Mouse (Mus musculus) left cerebral cortex, adult 2 months (tissue): Measurements from ENCODE around the gene Braf. TPM values are rescaled to one million over a fixed set of nuclear protein-coding genes. Genes with fewer than 3 reads are reported as not detected.
"Not testable (repeated sequence)": the region's sequence is repeated elsewhere in the genome, so short reads cannot be mapped to it uniquely, and the experiment has no call there.

Experiments used
- DNase-seq, 2 experiments: peaks; one replicate each; pipeline ENCODE4 v3.0.0; 2021 to 2022; ENCODE audit warnings: low spot score in 2 of 2, mixed read lengths in 1 of 2; ENCODE audit errors: extremely low spot score in 1 of 2
- H3K27ac ChIP-seq: fragments of 200-600 bp; 2 replicates; pipeline ENCODE4 v1.8.1; 2022
- H3K4me3 ChIP-seq: fragments of 200-600 bp; 2 replicates; pipeline ENCODE4 v1.8.1; 2022
- CTCF ChIP-seq: fragments of 200-600 bp; IDR thresholded peaks from 2 replicates; pipeline ENCODE4 v1.8.1; 2022; ENCODE audit warnings: antibody characterized with exemption, mild to moderate bottlenecking, moderate library complexity
- intact Hi-C: fragments of 180-260 bp; cut with DNase I; formaldehyde crosslinking; loops from one replicate; pipeline ENCODE4 v1.15.1; 2025
- total RNA-seq, 2 experiments: library from RNA; stranded (reverse); gene quantifications; 2 replicates each; pipeline ENCODE4 v1.2.3; 2021

Gene Braf
- total RNA-seq, 2 experiments from 2014 or later, result 119 to 123 TPM

- intact Hi-C loops, result no loop called here
- TF ChIP-seq CTCF, result no peak
- DNase-seq, result no peak
- H3K27ac ChIP-seq, result no peak overlapping the region
- H3K4me3 ChIP-seq, result no peak overlapping the region
Observed at GRCm38 (mm10) chr6:39717049-39717448, 8.2 kb downstream of the Braf start.

- Histone ChIP-seq H3K4me3 (no peak overlapping the region), H3K27ac (no peak overlapping the region)
- TF ChIP-seq CTCF, result no peak
- intact Hi-C loops, result no loop called here
- no peak for DNase-seq
Observed at GRCm38 (mm10) chr6:39714341-39714740, 10.9 kb downstream of the Braf start.

- TF ChIP-seq CTCF, result no peak
- no peak overlapping the region for H3K27ac ChIP-seq
- DNase-seq, result no peak
- H3K4me3 ChIP-seq, result no peak overlapping the region
- intact Hi-C loops, result no loop called here
Observed at GRCm38 (mm10) chr6:39713399-39713798, 11.9 kb downstream of the Braf start.

- intact Hi-C loops, result no loop called here
- TF ChIP-seq CTCF, result no peak
- H3K4me3 ChIP-seq, result no peak overlapping the region
Observed at GRCm38 (mm10) chr6:39705625-39706024, 19.6 kb downstream of the Braf start.

GRCm38 (mm10) chr6:39693126-39693525 lies 32.1 kb downstream of the Braf start:
- no peak for TF ChIP-seq CTCF
- no peak for DNase-seq
- Histone ChIP-seq H3K27ac (no peak overlapping the region), H3K4me3 (no peak overlapping the region)
- intact Hi-C loops, result no loop called here

More at GRCm38 (mm10) chr6:39705625-39706024, 19.6 kb downstream of the Braf start:
- DNase-seq, result no peak
- H3K27ac ChIP-seq, result no peak overlapping the region

GRCm38 (mm10) chr6:39686839-39687238 lies 38.4 kb downstream of the Braf start:
- H3K4me3 ChIP-seq, H3K27ac ChIP-seq, intact Hi-C loops, DNase-seq: not testable (repeated sequence)
- TF ChIP-seq CTCF, result peak; percentile 37

GRCm38 (mm10) chr6:39681795-39682194 lies 43.5 kb downstream of the Braf start:
- no peak overlapping the region for H3K27ac ChIP-seq
- intact Hi-C loops, result loop anchor here (5.0 kb wide), 1 partner anchor 41 kb away; no protein-coding TSS in a partner anchor
- no peak for DNase-seq
- no peak for TF ChIP-seq CTCF
- no peak overlapping the region for H3K4me3 ChIP-seq

GRCm38 (mm10) chr6:39680524-39680923 lies 44.7 kb downstream of the Braf start:
- no peak for DNase-seq
- no peak for TF ChIP-seq CTCF
- H3K4me3 ChIP-seq, result no peak overlapping the region
- no peak overlapping the region for H3K27ac ChIP-seq
- intact Hi-C loops, result loop anchor here (5.0 kb wide), 1 partner anchor 42 kb away; no protein-coding TSS in a partner anchor

GRCm38 (mm10) chr6:39678241-39678640 lies 47.0 kb downstream of the Braf start:
- TF ChIP-seq CTCF, result no peak

GRCm38 (mm10) chr6:39675081-39675480 lies 50.2 kb downstream of the Braf start:
- no peak for TF ChIP-seq CTCF
- Histone ChIP-seq H3K27ac (no peak overlapping the region), H3K4me3 (no peak overlapping the region)
- intact Hi-C loops, result no loop called here
- DNase-seq, result peak; percentile 17 to 44

More at GRCm38 (mm10) chr6:39678241-39678640, 47.0 kb downstream of the Braf start:
- DNase-seq, result no peak
- intact Hi-C loops, result no loop called here
- no peak overlapping the region for H3K4me3 ChIP-seq
- H3K27ac ChIP-seq, result no peak overlapping the region

GRCm38 (mm10) chr6:39611296-39611695 lies 114.0 kb downstream of the Braf start:
- H3K27ac ChIP-seq, result no peak overlapping the region
- no peak for TF ChIP-seq CTCF
- H3K4me3 ChIP-seq, result no peak overlapping the region
- intact Hi-C loops, result loop anchor here (5.0 kb wide), 1 partner anchor 171 kb away; no protein-coding TSS in a partner anchor
- no peak for DNase-seq

- no peak for DNase-seq
- intact Hi-C loops, result loop anchor here (5.0 kb wide), 1 partner anchor 172 kb away; no protein-coding TSS in a partner anchor
- TF ChIP-seq CTCF, result peak; percentile 49
- Histone ChIP-seq H3K27ac (no peak overlapping the region), H3K4me3 (no peak overlapping the region)
Observed at GRCm38 (mm10) chr6:39610207-39610606, 115.1 kb downstream of the Braf start.

GRCm38 (mm10) chr6:39607365-39607764 lies 117.9 kb downstream of the Braf start:
- intact Hi-C loops, result no loop called here
- Histone ChIP-seq H3K27ac (no peak overlapping the region), H3K4me3 (no peak overlapping the region)
- no peak for TF ChIP-seq CTCF
- DNase-seq, result no peak
